Mouse (Mus musculus) CH12.LX (cell line): ENCODE data around the gene Med22. TPM values are rescaled to one million over a fixed set of nuclear protein-coding genes. Genes with fewer than 3 reads are reported as not detected.

Experiments
- DNase-seq: peaks from one replicate; pipeline ENCODE4 v3.0.0-alpha.2; 2013; ENCODE audit errors: extremely low read depth
- H3K27ac ChIP-seq: 2 replicates; pipeline ENCODE4 v1.5.1; 2012; ENCODE audit warnings: low read depth, mild to moderate bottlenecking, control low read depth, moderate library complexity; ENCODE audit not compliant: insufficient read depth
- H3K27me3 ChIP-seq: replicated peaks from 2 replicates; pipeline ENCODE3; 2012; ENCODE audit warnings: inconsistent platforms
- H3K36me3 ChIP-seq, 2 experiments: replicated peaks in 1 of 2; 2 replicates each; pipeline versions ENCODE3 to v1.6.1; 2012; ENCODE audit warnings: inconsistent platforms in 1 of 2, low read length in 1 of 2, mild to moderate bottlenecking in 1 of 2, mixed read lengths in 1 of 2, moderate library complexity in 1 of 2; ENCODE audit not compliant: control insufficient read depth in 1 of 2, insufficient read depth in 1 of 2
- H3K4me1 ChIP-seq, 2 experiments: 2 replicates each; pipeline ENCODE4 v1.6.1; 2012; ENCODE audit warnings: inconsistent platforms in 1 of 2, moderate library complexity in 1 of 2; ENCODE audit not compliant: insufficient read depth in 2 of 2, control insufficient read depth in 1 of 2
- H3K4me2 ChIP-seq: 2 replicates; pipeline ENCODE4 v1.6.1; 2012; ENCODE audit warnings: low read depth, mild to moderate bottlenecking, control low read depth; ENCODE audit not compliant: poor library complexity, insufficient read depth, severe bottlenecking
- H3K4me3 ChIP-seq, 3 experiments: fragments of 150-350 bp in 1 of 3; sonication (generic) in 1 of 3; replicated peaks in 1 of 3; 2 replicates each; pipeline versions ENCODE3 to v1.5.1; 2011 to 2012; ENCODE audit warnings: low read depth in 2 of 3, low read length in 2 of 3, mild to moderate bottlenecking in 2 of 3, moderate library complexity in 2 of 3, control low read depth in 1 of 3, improper control_type of control experiment in 1 of 3, inconsistent platforms in 1 of 3, mixed read lengths in 1 of 3; ENCODE audit not compliant: poor library complexity in 1 of 3
- H3K79me2 ChIP-seq: replicated peaks from 2 replicates; pipeline ENCODE4 v1.6.1; 2012; ENCODE audit warnings: mild to moderate bottlenecking, moderate library complexity; ENCODE audit not compliant: control insufficient read depth, poor library complexity, insufficient read depth, severe bottlenecking; ENCODE audit errors: extremely low read depth
- H3K9ac ChIP-seq: 2 replicates; pipeline ENCODE4 v1.6.1; 2012; ENCODE audit warnings: low read depth, mild to moderate bottlenecking, control low read depth, moderate library complexity; ENCODE audit not compliant: insufficient read depth
- H3K9me3 ChIP-seq: replicated peaks from 2 replicates; pipeline ENCODE3; 2012; ENCODE audit warnings: low read length, inconsistent platforms, mixed read lengths
- BHLHE40 ChIP-seq: IDR thresholded peaks from 2 replicates; pipeline ENCODE4 v1.6.1; 2011; ENCODE audit warnings: mild to moderate bottlenecking, low read depth, low read length, improper control_type of control experiment
- CHD2 ChIP-seq: IDR thresholded peaks from 2 replicates; pipeline ENCODE4 v1.6.1; 2011; ENCODE audit warnings: low read length, improper control_type of control experiment
- ELF1 ChIP-seq: IDR thresholded peaks from 2 replicates; pipeline ENCODE4 v1.6.1; 2014; ENCODE audit warnings: low read depth, mild to moderate bottlenecking, inconsistent platforms, low read length, improper control_type of control experiment
- ETS1 ChIP-seq: conservative IDR thresholded peaks from 2 replicates; pipeline ENCODE4 v1.6.1; 2012; ENCODE audit warnings: low read depth, mild to moderate bottlenecking, inconsistent platforms, low read length, improper control_type of control experiment, moderate library complexity
- GABPA ChIP-seq: IDR thresholded peaks from 2 replicates; pipeline ENCODE4 v1.6.1; 2012; ENCODE audit warnings: low read depth, low read length, improper control_type of control experiment, inconsistent platforms; ENCODE audit not compliant: insufficient replicate concordance
- HCFC1 ChIP-seq: IDR thresholded peaks from 2 replicates; pipeline ENCODE4 v1.6.1; 2012; ENCODE audit warnings: low read depth, mild to moderate bottlenecking, inconsistent platforms, low read length, improper control_type of control experiment
- JUN ChIP-seq: IDR thresholded peaks from 2 replicates; pipeline ENCODE4 v1.6.1; 2011; ENCODE audit warnings: low read depth, mild to moderate bottlenecking, low read length, improper control_type of control experiment, moderate library complexity; ENCODE audit not compliant: insufficient read depth
- JUND ChIP-seq: conservative IDR thresholded peaks from 2 replicates; pipeline ENCODE4 v1.6.1; 2011; ENCODE audit warnings: low read depth, low read length, improper control_type of control experiment
- MAX ChIP-seq: IDR thresholded peaks from 2 replicates; pipeline ENCODE4 v1.6.1; 2011; ENCODE audit warnings: low read length, improper control_type of control experiment
- MEF2A ChIP-seq: IDR thresholded peaks from 2 replicates; pipeline ENCODE4 v1.6.1; 2014; ENCODE audit warnings: low read depth, mild to moderate bottlenecking, inconsistent platforms, low read length, improper control_type of control experiment, borderline replicate concordance
- MYC ChIP-seq: IDR thresholded peaks from 2 replicates; pipeline ENCODE4 v1.6.1; 2011; ENCODE audit warnings: low read depth, mild to moderate bottlenecking, improper control_type of control experiment, low read length
- NELFE ChIP-seq: IDR thresholded peaks from 2 replicates; pipeline ENCODE4 v1.6.1; 2011; ENCODE audit warnings: low read depth, low read length, improper control_type of control experiment
- NRF1 ChIP-seq: IDR thresholded peaks from 2 replicates; pipeline ENCODE4 v1.6.1; 2014; ENCODE audit warnings: low read depth, mild to moderate bottlenecking, inconsistent platforms, low read length, improper control_type of control experiment, moderate library complexity
- RCOR1 ChIP-seq: conservative IDR thresholded peaks from 2 replicates; pipeline ENCODE4 v1.6.1; 2012; ENCODE audit warnings: low read depth, mild to moderate bottlenecking, inconsistent platforms, low read length, improper control_type of control experiment
- SMC3 ChIP-seq: IDR thresholded peaks from 2 replicates; pipeline ENCODE4 v1.6.1; 2011; ENCODE audit warnings: low read depth, low read length, improper control_type of control experiment
- TBP ChIP-seq: conservative IDR thresholded peaks from 2 replicates; pipeline ENCODE4 v1.6.1; 2011; ENCODE audit warnings: low read depth, low read length, improper control_type of control experiment
- TCF12 ChIP-seq: IDR thresholded peaks from 2 replicates; pipeline ENCODE4 v1.6.1; 2014; ENCODE audit warnings: low read depth, mild to moderate bottlenecking, inconsistent platforms, low read length, improper control_type of control experiment
- UBTF ChIP-seq: IDR thresholded peaks from 2 replicates; pipeline ENCODE4 v1.6.1; 2012; ENCODE audit warnings: low read depth, mild to moderate bottlenecking, inconsistent platforms, low read length, improper control_type of control experiment, moderate library complexity
- USF2 ChIP-seq: conservative IDR thresholded peaks from 2 replicates; pipeline ENCODE4 v1.6.1; 2011; ENCODE audit warnings: low read depth, low read length, improper control_type of control experiment
- ZKSCAN1 ChIP-seq: IDR thresholded peaks from 2 replicates; pipeline ENCODE4 v1.6.1; 2012; ENCODE audit warnings: low read depth, inconsistent platforms, low read length, improper control_type of control experiment, borderline replicate concordance
- ZMIZ1 ChIP-seq: IDR thresholded peaks from 2 replicates; pipeline ENCODE4 v1.6.1; 2012; ENCODE audit warnings: low read depth, mild to moderate bottlenecking, inconsistent platforms, low read length, improper control_type of control experiment
- ZNF384 ChIP-seq: IDR thresholded peaks from 2 replicates; pipeline ENCODE4 v1.6.1; 2012; ENCODE audit warnings: low read depth, low read length, improper control_type of control experiment, inconsistent platforms
- dilution Hi-C: fragments of 300-500 bp; cut with MboI; formaldehyde crosslinking; loops from 2 replicates; pipeline ENCODE4 v1.14.3; 2020; ENCODE audit warnings: low sequenced_read_pairs; ENCODE audit not compliant: extremely low pct_unique_long_range_greater_than_20kb, extremely low pct_ligation_motif_present
- in situ Hi-C: fragments of 300-500 bp; cut with MboI; formaldehyde crosslinking; loops from 3 replicates; pipeline ENCODE4 v1.14.3; 2019; ENCODE audit warnings: low sequenced_read_pairs, low pct_ligation_motif_present, low pct_unique_long_range_greater_than_20kb, mixed read lengths
- polyA plus RNA-seq: library from polyadenylated mRNA; unstranded; fragments of >175 nt; gene quantifications from 2 replicates; pipeline ENCODE4 v1.2.1, GENCODE M21; 2012; ENCODE audit warnings: low read depth; ENCODE audit not compliant: insufficient read length
- total RNA-seq, 2 experiments: library from RNA; depleted of rRNA; stranded (reverse); fragments of 300-350 nt in 1 of 2; fragments of >200 nt in 1 of 2; gene quantifications; 2 replicates each; pipeline ENCODE4 v1.2.3; 2012 to 2014

Gene Med22
- total and polyA plus RNA-seq, 3 experiments: 27.7 to 42.1 (median 37.3) TPM

- dilution Hi-C loops: no loop called here
- Histone ChIP-seq H3K9ac (no peak overlapping the region), H3K79me2 (peaks cover 44% of the 10 kb centered on the region)
- no peak for DNase-seq
- TF ChIP-seq ZNF384: no peak
- no peak for TF ChIP-seq BHLHE40
- no peak for TF ChIP-seq ZKSCAN1
- TF ChIP-seq MAX: no peak
- no peak for TF ChIP-seq ELF1
- no peak for TF ChIP-seq NRF1
- TF ChIP-seq USF2: no peak
- TF ChIP-seq MYC: no peak
- TF ChIP-seq TBP: no peak
- TF ChIP-seq, all 38 proteins: peak for 0
- H3K4me1 ChIP-seq: peaks cover 18 to 42% of the 10 kb centered on the region in 2 experiments
- H3K9me3 ChIP-seq: no peaks in the 10 kb centered on the region
- no peak overlapping the region for H3K27ac ChIP-seq
- in situ Hi-C loops: no loop called here
- H3K4me3 ChIP-seq: no peak overlapping the region
- no peaks in the 10 kb centered on the region for H3K27me3 ChIP-seq
- no peak overlapping the region for H3K4me2 ChIP-seq
- peaks cover 34 to 59% of the 10 kb centered on the region in 2 experiments for H3K36me3 ChIP-seq
Measured at GRCm38 (mm10) chr2:26906431-26906830, 4.0 kb downstream of the Med22 start.

GRCm38 (mm10) chr2:26905936-26906335, 4.5 kb downstream of the Med22 start:
- Histone ChIP-seq H3K4me1 (peaks cover 21 to 47% of the 10 kb centered on the region in 2 experiments), H3K27ac (no peak overlapping the region), H3K4me2 (no peak overlapping the region), H3K9me3 (no peaks in the 10 kb centered on the region), H3K9ac (no peak overlapping the region), H3K4me3 (no peak overlapping the region), H3K79me2 (peaks cover 44% of the 10 kb centered on the region), H3K36me3 (peaks cover 33 to 60% of the 10 kb centered on the region in 2 experiments), H3K27me3 (no peaks in the 10 kb centered on the region)
- no peak for DNase-seq
- in situ Hi-C loops: no loop called here
- TF ChIP-seq CHD2 (no peak), ZMIZ1 (no peak), NELFE (no peak), JUND (no peak), JUN (no peak), MYC (no peak), NRF1 (no peak), SMC3 (no peak), ETS1 (no peak), HCFC1 (no peak), MEF2A (no peak), GABPA (no peak), RCOR1 (no peak), TCF12 (no peak), UBTF (no peak)
- dilution Hi-C loops: no loop called here
